8 mouse cellular contexts compared by ENCODE assay signal in the genomic region with DNA sequence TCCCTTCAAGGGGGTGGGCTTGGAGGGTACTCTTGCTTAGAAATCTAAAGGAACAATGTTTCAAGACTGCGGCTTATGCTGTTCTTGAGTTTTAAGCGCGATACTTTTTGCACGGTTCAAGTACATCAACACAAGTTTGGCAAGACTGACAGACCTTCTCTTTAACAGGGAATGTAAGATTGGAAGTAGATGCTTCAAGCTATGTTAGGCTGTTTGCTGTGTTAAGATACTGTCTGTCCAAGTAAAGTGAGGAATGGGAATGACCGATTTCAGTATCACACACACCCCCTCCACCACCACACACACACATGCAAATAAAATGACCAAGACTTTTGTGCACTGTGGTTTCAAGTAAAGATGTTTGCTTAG. TPM values are rescaled to one million over a fixed set of nuclear protein-coding genes. Genes with fewer than 3 reads are reported as not detected.
DNase-seq lines count a peak whose midpoint lies in the region; ATAC-seq and TF ChIP-seq lines count a peak whose summit lies in the region.

No protein-coding gene starts in this region.

- intact Hi-C loops in left cerebral cortex, adult 2 months (cut with DNase I) = no loop called here
- intact Hi-C loops in left cerebral cortex, postnatal 4 days (cut with DNase I) = no loop called here

- H3K9ac ChIP-seq in forebrain, embryonic 11.5 days (ENCODE audit: low read length) = peak overlapping the region; percentile 95; the same call in 1 of the 2 replicates
- peak overlapping the region; percentile 73 for H3K9ac ChIP-seq in neural tube, embryonic 13.5 days

- H3K27me3 ChIP-seq in forebrain, embryonic 11.5 days (ENCODE audit: control insufficient read depth, insufficient read depth, low read length) = no peaks in the 10 kb centered on the region
- H3K27me3 ChIP-seq in limb, embryonic 10.5 days (ENCODE audit: low read depth, poor library complexity, severe bottlenecking) = no peaks in the 10 kb centered on the region
- no peaks in the 10 kb centered on the region for H3K27me3 ChIP-seq in neural tube, embryonic 13.5 days

- H3K27ac ChIP-seq in left cerebral cortex, adult 2 months = peak overlapping the region; percentile 83
- H3K27ac ChIP-seq in forebrain, embryonic 11.5 days (ENCODE audit: low read depth, low read length) = peak overlapping the region; percentile 68; the same call in 1 of the 2 replicates
- H3K27ac ChIP-seq in limb, embryonic 10.5 days = peak overlapping the region; percentile 98
- H3K27ac ChIP-seq in neural tube, embryonic 13.5 days (replicated peaks) = peak overlapping the region; percentile 89

- no peaks in the 10 kb centered on the region for H3K9me3 ChIP-seq in forebrain, embryonic 11.5 days (ENCODE audit: control insufficient read depth, low read length)
- no peaks in the 10 kb centered on the region for H3K9me3 ChIP-seq in limb, embryonic 10.5 days (replicated peaks)
- H3K9me3 ChIP-seq in neural tube, embryonic 13.5 days = no peaks in the 10 kb centered on the region

- H3K4me1 ChIP-seq in forebrain, embryonic 11.5 days (replicated peaks; ENCODE audit: control insufficient read depth, insufficient read depth, low read length) = peaks cover 4% of the 10 kb centered on the region; the same call in 1 of the 2 replicates
- peaks cover 14% of the 10 kb centered on the region for H3K4me1 ChIP-seq in limb, embryonic 10.5 days
- peaks cover 8% of the 10 kb centered on the region; the same call in 1 of the 2 replicates for H3K4me1 ChIP-seq in neural tube, embryonic 13.5 days (replicated peaks)

- peak overlapping the region; percentile 71 for H3K4me2 ChIP-seq in forebrain, embryonic 11.5 days (ENCODE audit: low read depth, low read length, severe bottlenecking)
- H3K4me2 ChIP-seq in neural tube, embryonic 13.5 days = peak overlapping the region; percentile 67

- H3K4me3 ChIP-seq in left cerebral cortex, adult 2 months = peak overlapping the region; percentile 88
- peak overlapping the region; percentile 62 for H3K4me3 ChIP-seq in forebrain, embryonic 11.5 days (ENCODE audit: low read depth, low read length)
- peak overlapping the region; percentile 78 for H3K4me3 ChIP-seq in limb, embryonic 10.5 days
- H3K4me3 ChIP-seq in neural tube, embryonic 13.5 days = peak overlapping the region; percentile 55

- DNase-seq in left cerebral cortex, adult 2 months (ENCODE audit: extremely low spot score in 1 of 2, low spot score in 2 of 2) = no peak
- DNase-seq in left cerebral cortex, postnatal 4 days = no peak
- no peak for DNase-seq in forebrain, embryonic 11.5 days (ENCODE audit: low spot score)
- no peak for DNase-seq in limb, embryonic 10.5 days (ENCODE audit: low spot score)
- DNase-seq in yolk sac, embryonic 10.5 days (ENCODE audit: low spot score) = no peak
- no peak for DNase-seq in urinary bladder, postnatal 36 days (ENCODE audit: low spot score in 2 of 2)

- no peak; the same call in 1 of the 2 replicates for ATAC-seq in forebrain, embryonic 11.5 days (replicated peaks; ENCODE audit: low FRiP score)
- peak; percentile 36; the same call in 1 of the 2 replicates for ATAC-seq in neural tube, embryonic 13.5 days (ENCODE audit: low read depth)
- no peak for ATAC-seq in erythroblast, adult 5-6 weeks (replicated peaks; ENCODE audit: low FRiP score, poor library complexity, severe bottlenecking)

- WGBS in forebrain, embryonic 11.5 days = 9% methylated on average over 5 of the region's 5 CpGs
- 16% methylated on average over 5 of the region's 5 CpGs for WGBS in limb, embryonic 10.5 days
- 9% methylated on average over 5 of the region's 5 CpGs for WGBS in neural tube, embryonic 13.5 days

- TF ChIP-seq CTCF in left cerebral cortex, adult 2 months (IDR thresholded peaks at IDR 0.05) = no peak

- H3K36me3 ChIP-seq in forebrain, embryonic 11.5 days (ENCODE audit: control insufficient read depth, insufficient read depth, low read length) = no peaks in the 10 kb centered on the region
- H3K36me3 ChIP-seq in limb, embryonic 10.5 days = no peaks in the 10 kb centered on the region
- H3K36me3 ChIP-seq in neural tube, embryonic 13.5 days = no peaks in the 10 kb centered on the region

RNA-seq across cellular contexts. Expression of a gene that starts 0.3 kb away (rescaled TPM):
- total RNA-seq in left cerebral cortex, adult 2 months (2021) = 100 to 1,000 TPM in 1 of 2 experiments, 10 to 100 TPM in 1; 95.9 to 117 TPM
- 100 to 1,000 TPM; 113 to 116 TPM for total RNA-seq in left cerebral cortex, postnatal 4 days (2021)
- 130 and 133 TPM in 2 replicates for polyA plus RNA-seq in forebrain, embryonic 11.5 days (2014; fragmentation: Nextera tagmentation; extraction: Ambion mirVana)
- 4.9 and 5.1 TPM in 2 replicates for polyA plus RNA-seq in limb, embryonic 10.5 days (2016; fragmentation: Nextera tagmentation; extraction: Ambion mirVana)
- polyA plus RNA-seq in neural tube, embryonic 13.5 days (2015; fragmentation: Nextera tagmentation; extraction: Ambion mirVana) = 442 and 527 TPM in 2 replicates
- not detected in 2 replicates for total RNA-seq in erythroblast, adult 5-6 weeks (2015; ENCODE audit: low replicate concordance)
- not detected in 2 replicates for total RNA-seq in erythroblast, adult 5-6 weeks (2017; ENCODE audit: low replicate concordance)

RNA-seq across cellular contexts. Expression of a gene that starts 45.5 kb away (rescaled TPM):
- 10 to 100 TPM; 18.6 to 23.6 TPM for total RNA-seq in left cerebral cortex, adult 2 months (2021)
- total RNA-seq in left cerebral cortex, postnatal 4 days (2021) = 1 to 10 TPM; 4.6 to 5.2 TPM
- 0.97 and 1.1 TPM in 2 replicates for polyA plus RNA-seq in forebrain, embryonic 11.5 days (2014; fragmentation: Nextera tagmentation; extraction: Ambion mirVana)
- polyA plus RNA-seq in limb, embryonic 10.5 days (2016; fragmentation: Nextera tagmentation; extraction: Ambion mirVana) = not detected in 2 replicates
- polyA plus RNA-seq in neural tube, embryonic 13.5 days (2015; fragmentation: Nextera tagmentation; extraction: Ambion mirVana) = 1.4 and 1.7 TPM in 2 replicates
- not detected in 2 replicates for total RNA-seq in erythroblast, adult 5-6 weeks (2015; ENCODE audit: low replicate concordance)
- not detected in 2 replicates for total RNA-seq in erythroblast, adult 5-6 weeks (2017; ENCODE audit: low replicate concordance)

Comparison
In these comparisons a context has a peak if more than half of its experiments do, and no peak if none do; other contexts are left out.
1. RNA of a gene that starts 0.3 kb away (total RNA-seq): 95.9 to 117 TPM in left cerebral cortex, adult 2 months and 113 to 116 TPM in left cerebral cortex, postnatal 4 days; not detected in erythroblast, adult 5-6 weeks; every median in the first group is over 10 times any median in the second.
2. RNA of a gene that starts 45.5 kb away (total RNA-seq): 18.6 to 23.6 TPM in left cerebral cortex, adult 2 months and 4.6 to 5.2 TPM in left cerebral cortex, postnatal 4 days; not detected in erythroblast, adult 5-6 weeks; every median in the first group is over 4 times any median in the second.
3. Peak in every context shown above with its lines, with median percentiles within 50 percentile points of each other: H3K27ac ChIP-seq and H3K4me3 ChIP-seq.